Mouse (Mus musculus) myocyte (in vitro differentiated cells): ENCODE measurements at regions not wholly inside any gene's neighbourhood (a gene's known extent, or its start where the extent isn't known, plus 50 kb on each side); places are given as distances from the start of the nearest gene placed in this dataset.

ENCODE experiments used
- H3K27me3 ChIP-seq: one replicate; pipeline ENCODE4 v1.6.1; 2011; ENCODE audit not compliant: control insufficient read depth, insufficient read depth, insufficient read length
- H3K36me3 ChIP-seq: one replicate; pipeline ENCODE4 v1.6.1; 2011; ENCODE audit not compliant: control insufficient read depth, insufficient read depth
- H3K4me2 ChIP-seq: one replicate; pipeline ENCODE4 v1.6.1; 2011; ENCODE audit warnings: low read depth, control low read depth
- H3K4me3 ChIP-seq: one replicate; pipeline ENCODE4 v1.5.1; 2011; ENCODE audit warnings: mild to moderate bottlenecking, control low read depth, moderate library complexity
- H3K79me2 ChIP-seq: one replicate; pipeline ENCODE4 v1.6.1; 2011; ENCODE audit not compliant: control insufficient read depth, insufficient read depth
- H3ac ChIP-seq: one replicate; pipeline ENCODE4 v1.6.1; 2011; ENCODE audit not compliant: control insufficient read depth, insufficient read length
- CEBPB ChIP-seq: IDR thresholded peaks from 2 replicates; pipeline ENCODE4 v1.6.1; 2011; ENCODE audit warnings: mild to moderate bottlenecking, moderate library complexity; ENCODE audit not compliant: poor library complexity, insufficient read depth, severe bottlenecking
- E2F4 ChIP-seq: IDR thresholded peaks from one replicate; pipeline ENCODE4 v1.6.1; 2011; ENCODE audit warnings: mild to moderate bottlenecking, control low read depth, moderate library complexity; ENCODE audit not compliant: insufficient read depth
- MAX ChIP-seq: IDR thresholded peaks from one replicate; pipeline ENCODE4 v1.6.1; 2011; ENCODE audit warnings: low read depth, mild to moderate bottlenecking, control low read depth
- MYOD1 ChIP-seq, 3 experiments: IDR thresholded peaks; one replicate each; pipeline ENCODE4 v1.6.1; 2011; ENCODE audit warnings: control low read depth in 2 of 3, low read depth in 2 of 3, mild to moderate bottlenecking in 2 of 3, moderate library complexity in 1 of 3; ENCODE audit not compliant: insufficient read length in 2 of 3, control insufficient read depth in 1 of 3
- MYOG ChIP-seq, 3 experiments: IDR thresholded peaks; one replicate each; pipeline ENCODE4 v1.6.1; 2011; ENCODE audit warnings: control low read depth in 2 of 3, low read depth in 2 of 3, mild to moderate bottlenecking in 2 of 3; ENCODE audit not compliant: insufficient read length in 2 of 3, control insufficient read depth in 1 of 3, insufficient read depth in 1 of 3
- POLR2A ChIP-seq: IDR thresholded peaks from one replicate; pipeline ENCODE4 v1.6.1; 2011; ENCODE audit warnings: low read depth, mild to moderate bottlenecking, control low read depth, moderate library complexity; ENCODE audit not compliant: insufficient read length
- POLR2AphosphoS2 ChIP-seq: IDR thresholded peaks from one replicate; pipeline ENCODE4 v1.6.1; 2011; ENCODE audit warnings: low read depth, control low read depth; ENCODE audit not compliant: insufficient read length
- REST ChIP-seq: IDR thresholded peaks from one replicate; pipeline ENCODE4 v1.6.1; 2011; ENCODE audit warnings: mild to moderate bottlenecking, control low read depth, moderate library complexity; ENCODE audit not compliant: insufficient read depth, insufficient read length
- SRF ChIP-seq: IDR thresholded peaks from one replicate; pipeline ENCODE4 v1.6.1; 2011; ENCODE audit warnings: low read depth; ENCODE audit not compliant: control insufficient read depth, insufficient read length
- TCF12 ChIP-seq: IDR thresholded peaks from one replicate; pipeline ENCODE4 v1.6.1; 2011; ENCODE audit warnings: mild to moderate bottlenecking, control low read depth; ENCODE audit not compliant: poor library complexity, insufficient read depth, severe bottlenecking
- TCF3 ChIP-seq: IDR thresholded peaks from one replicate; pipeline ENCODE4 v1.6.1; 2011; ENCODE audit warnings: low read depth, control low read depth; ENCODE audit not compliant: insufficient read length
- USF1 ChIP-seq: IDR thresholded peaks from one replicate; pipeline ENCODE4 v1.6.1; 2011; ENCODE audit warnings: low read depth, mild to moderate bottlenecking, control low read depth, moderate library complexity

- TF ChIP-seq POLR2A (no peak), TCF3 (no peak), E2F4 (no peak), TCF12 (no peak), REST (no peak), USF1 (no peak), CEBPB (no peak), MAX (no peak), MYOG (IDR thresholded peaks at IDR 0.05; ENCODE audit: control insufficient read depth in 1 of 3, insufficient read depth in 1 of 3, insufficient read length in 2 of 3, low read depth in 2 of 3) (no peak), MYOD1 (IDR thresholded peaks at IDR 0.05; ENCODE audit: control insufficient read depth in 1 of 3, insufficient read length in 2 of 3, low read depth in 2 of 3) (no peak), POLR2AphosphoS2 (no peak), SRF (no peak)
- Histone ChIP-seq H3K79me2 (no peaks in the 10 kb centered on the region), H3K36me3 (no peaks in the 10 kb centered on the region), H3ac (no peak overlapping the region), H3K4me3 (no peak overlapping the region), H3K27me3 (no peaks in the 10 kb centered on the region), H3K4me2 (no peak overlapping the region)
Measured at GRCm38 (mm10) chr8:116053043-116053442, 345.4 kb upstream of the Maf start.

GRCm38 (mm10) chr8:116048480-116048879 lies 340.9 kb upstream of the Maf start:
- no peaks in the 10 kb centered on the region for H3K79me2 ChIP-seq
- H3K4me3 ChIP-seq = no peak overlapping the region
- H3K27me3 ChIP-seq = no peaks in the 10 kb centered on the region
- H3K36me3 ChIP-seq = no peaks in the 10 kb centered on the region
- H3ac ChIP-seq = no peak overlapping the region
- no peak overlapping the region for H3K4me2 ChIP-seq
- no peak for TF ChIP-seq CEBPB
- TF ChIP-seq SRF = no peak
- no peak for TF ChIP-seq MAX
- no peak for TF ChIP-seq USF1
- no peak for TF ChIP-seq MYOD1 (IDR thresholded peaks at IDR 0.05; ENCODE audit: control insufficient read depth in 1 of 3, insufficient read length in 2 of 3, low read depth in 2 of 3)
- TF ChIP-seq TCF12 = no peak
- TF ChIP-seq POLR2A = no peak
- TF ChIP-seq REST = no peak
- TF ChIP-seq MYOG (IDR thresholded peaks at IDR 0.05; ENCODE audit: control insufficient read depth in 1 of 3, insufficient read depth in 1 of 3, insufficient read length in 2 of 3, low read depth in 2 of 3) = no peak
- TF ChIP-seq POLR2AphosphoS2 = no peak
- TF ChIP-seq TCF3 = no peak
- TF ChIP-seq E2F4 = no peak

GRCm38 (mm10) chr8:116046859-116047258 lies 339.3 kb upstream of the Maf start:
- Histone ChIP-seq H3K79me2 (no peaks in the 10 kb centered on the region), H3K27me3 (no peaks in the 10 kb centered on the region), H3ac (no peak overlapping the region), H3K36me3 (no peaks in the 10 kb centered on the region), H3K4me2 (no peak overlapping the region), H3K4me3 (no peak overlapping the region)
- TF ChIP-seq MAX (no peak), POLR2AphosphoS2 (no peak), TCF3 (no peak), MYOD1 (IDR thresholded peaks at IDR 0.05; ENCODE audit: control insufficient read depth in 1 of 3, insufficient read length in 2 of 3, low read depth in 2 of 3) (no peak), REST (no peak), CEBPB (no peak), USF1 (no peak), POLR2A (no peak), SRF (no peak), TCF12 (no peak), E2F4 (no peak), MYOG (IDR thresholded peaks at IDR 0.05; ENCODE audit: control insufficient read depth in 1 of 3, insufficient read depth in 1 of 3, insufficient read length in 2 of 3, low read depth in 2 of 3) (no peak)

GRCm38 (mm10) chr8:116045526-116045925 lies 337.9 kb upstream of the Maf start:
- Histone ChIP-seq H3K4me2 (no peak overlapping the region), H3K4me3 (no peak overlapping the region), H3K36me3 (no peaks in the 10 kb centered on the region), H3K27me3 (no peaks in the 10 kb centered on the region), H3ac (no peak overlapping the region), H3K79me2 (no peaks in the 10 kb centered on the region)
- no peak for TF ChIP-seq TCF12
- TF ChIP-seq TCF3 = no peak
- TF ChIP-seq MAX = no peak
- TF ChIP-seq SRF = no peak
- no peak for TF ChIP-seq E2F4
- no peak for TF ChIP-seq USF1
- no peak for TF ChIP-seq MYOD1 (IDR thresholded peaks at IDR 0.05; ENCODE audit: control insufficient read depth in 1 of 3, insufficient read length in 2 of 3, low read depth in 2 of 3)
- no peak for TF ChIP-seq CEBPB
- TF ChIP-seq REST = no peak
- no peak for TF ChIP-seq MYOG (IDR thresholded peaks at IDR 0.05; ENCODE audit: control insufficient read depth in 1 of 3, insufficient read depth in 1 of 3, insufficient read length in 2 of 3, low read depth in 2 of 3)

- Histone ChIP-seq H3K27me3 (no peaks in the 10 kb centered on the region), H3K79me2 (no peaks in the 10 kb centered on the region), H3K4me3 (no peak overlapping the region), H3ac (no peak overlapping the region), H3K4me2 (no peak overlapping the region), H3K36me3 (no peaks in the 10 kb centered on the region)
- TF ChIP-seq TCF12 = no peak
- TF ChIP-seq POLR2A = no peak
- no peak for TF ChIP-seq MAX
- TF ChIP-seq MYOD1 (IDR thresholded peaks at IDR 0.05; ENCODE audit: control insufficient read depth in 1 of 3, insufficient read length in 2 of 3, low read depth in 2 of 3) = no peak
- TF ChIP-seq CEBPB = no peak
- no peak for TF ChIP-seq REST
- no peak for TF ChIP-seq E2F4
Measured at GRCm38 (mm10) chr8:116043381-116043780, 335.8 kb upstream of the Maf start.
